Mouse (Mus musculus) myocyte (in vitro differentiated cells): Measurements from ENCODE around the gene Mx1.

Source experiments
- CEBPB ChIP-seq: IDR thresholded peaks from 2 replicates; pipeline ENCODE4 v1.6.1; 2011; ENCODE audit warnings: mild to moderate bottlenecking, moderate library complexity; ENCODE audit not compliant: poor library complexity, insufficient read depth, severe bottlenecking
- E2F4 ChIP-seq: IDR thresholded peaks from one replicate; pipeline ENCODE4 v1.6.1; 2011; ENCODE audit warnings: mild to moderate bottlenecking, control low read depth, moderate library complexity; ENCODE audit not compliant: insufficient read depth
- MYOD1 ChIP-seq, 3 experiments: IDR thresholded peaks; one replicate each; pipeline ENCODE4 v1.6.1; 2011; ENCODE audit warnings: control low read depth in 2 of 3, low read depth in 2 of 3, mild to moderate bottlenecking in 2 of 3, moderate library complexity in 1 of 3; ENCODE audit not compliant: insufficient read length in 2 of 3, control insufficient read depth in 1 of 3
- MYOG ChIP-seq, 3 experiments: IDR thresholded peaks; one replicate each; pipeline ENCODE4 v1.6.1; 2011; ENCODE audit warnings: control low read depth in 2 of 3, low read depth in 2 of 3, mild to moderate bottlenecking in 2 of 3; ENCODE audit not compliant: insufficient read length in 2 of 3, control insufficient read depth in 1 of 3, insufficient read depth in 1 of 3
- POLR2A ChIP-seq: IDR thresholded peaks from one replicate; pipeline ENCODE4 v1.6.1; 2011; ENCODE audit warnings: low read depth, mild to moderate bottlenecking, control low read depth, moderate library complexity; ENCODE audit not compliant: insufficient read length
- POLR2AphosphoS2 ChIP-seq: IDR thresholded peaks from one replicate; pipeline ENCODE4 v1.6.1; 2011; ENCODE audit warnings: low read depth, control low read depth; ENCODE audit not compliant: insufficient read length
- TCF3 ChIP-seq: IDR thresholded peaks from one replicate; pipeline ENCODE4 v1.6.1; 2011; ENCODE audit warnings: low read depth, control low read depth; ENCODE audit not compliant: insufficient read length

- TF ChIP-seq MYOD1 (IDR thresholded peaks at IDR 0.05; ENCODE audit: control insufficient read depth in 1 of 3, insufficient read length in 2 of 3, low read depth in 2 of 3) (no peak), POLR2A (no peak), POLR2AphosphoS2 (no peak), MYOG (IDR thresholded peaks at IDR 0.05; ENCODE audit: control insufficient read depth in 1 of 3, insufficient read depth in 1 of 3, insufficient read length in 2 of 3, low read depth in 2 of 3) (no peak), CEBPB (no peak), E2F4 (no peak), TCF3 (no peak)
These were observed 42.1 kb upstream of the Mx1 start for GRCm38 (mm10) chr16:97504793-97505192.
